Mouse (Mus musculus): ENCODE measurements around the gene Helb. TPM values are rescaled to one million over a fixed set of nuclear protein-coding genes. Genes with fewer than 3 reads are reported as not detected.

Helb gene
- polyA plus RNA-seq (2012; rRNA removed) = 6.6 and 9.0 TPM in 2 replicates
- 5.9 and 6.0 TPM in 2 replicates for polyA plus RNA-seq (2014; fragmentation: Nextera tagmentation; extraction: Ambion mirVana)

- Histone ChIP-seq H3K4me3 (ENCODE audit: insufficient read depth in 1 of 2, low read depth in 2 of 2, low read length in 2 of 2) (peak within 1 kb of the TSS; percentile 81 to 96), H3K4me1 (replicated peaks; ENCODE audit: control insufficient read depth in 2 of 2, insufficient read depth in 2 of 2, low read length in 1 of 2) (peaks cover 0 to 7% of the 10 kb centered on the region in 2 experiments; a peak in 1 of 4 replicates), H3K36me3 (replicated peaks; ENCODE audit: control insufficient read depth, insufficient read depth, low read depth) (peaks cover 11% of the 10 kb centered on the region), H3K9ac (replicated peaks) (peak within 1 kb of the TSS; percentile 90), H3K27me3 (ENCODE audit: control insufficient read depth, insufficient read depth, low read length) (no peaks in the 10 kb centered on the region), H3K9me3 (ENCODE audit: control insufficient read depth, low read length) (no peaks in the 10 kb centered on the region), H3K27ac (peak within 1 kb of the TSS; percentile 86), H3K4me2 (ENCODE audit: low read depth) (peak within 1 kb of the TSS; percentile 88)
- ATAC-seq (ENCODE audit: insufficient read depth) = peak; percentile 98
- TF ChIP-seq CTCF (IDR thresholded peaks at IDR 0.05; ENCODE audit: low read depth) = no peak
- DNase-seq (ENCODE audit: low read depth in 3 of 3, low spot score in 3 of 3) = peak; percentile 95 to 97 (median 96)
- WGBS (ENCODE audit: insufficient replicate concordance) = under 1% methylated on average over 55 of the region's 55 CpGs
Observed at GRCm38 (mm10) chr10:120112507-120113396, at the start of gene Helb. Gene Helb (minus strand): TSS chr10:120112987.

GRCm38 (mm10) chr10:120160533-120160932 lies 47.7 kb upstream of the Helb start:
- no peak for ATAC-seq (ENCODE audit: insufficient read depth)
- Histone ChIP-seq H3K4me1 (replicated peaks; ENCODE audit: control insufficient read depth in 2 of 2, insufficient read depth in 2 of 2, low read length in 1 of 2) (0 out of 4 replicates have a peak, but pooled peaks cover 0 to 1% of the 10 kb centered on the region in 2 experiments), H3K27me3 (ENCODE audit: control insufficient read depth, insufficient read depth, low read length) (no peaks in the 10 kb centered on the region), H3K36me3 (replicated peaks; ENCODE audit: control insufficient read depth, insufficient read depth, low read depth) (no peaks in the 10 kb centered on the region), H3K27ac (no peak overlapping the region), H3K4me2 (ENCODE audit: low read depth) (no peak overlapping the region), H3K4me3 (ENCODE audit: insufficient read depth in 1 of 2, low read depth in 2 of 2, low read length in 2 of 2) (no peak overlapping the region), H3K9ac (replicated peaks) (no peak overlapping the region), H3K9me3 (ENCODE audit: control insufficient read depth, low read length) (no peaks in the 10 kb centered on the region)
- no peak for TF ChIP-seq CTCF (IDR thresholded peaks at IDR 0.05; ENCODE audit: low read depth)
- no peak for DNase-seq (ENCODE audit: low read depth in 3 of 3, low spot score in 3 of 3)
- 71% methylated on average over 9 of the region's 9 CpGs for WGBS (ENCODE audit: insufficient replicate concordance)

GRCm38 (mm10) chr10:120153911-120154310 lies 41.1 kb upstream of the Helb start:
- H3K4me2 ChIP-seq (ENCODE audit: low read depth) = no peak overlapping the region
- no peaks in the 10 kb centered on the region for H3K36me3 ChIP-seq (replicated peaks; ENCODE audit: control insufficient read depth, insufficient read depth, low read depth)
- ATAC-seq (ENCODE audit: insufficient read depth) = no peak
- no peaks in the 10 kb centered on the region for H3K9me3 ChIP-seq (ENCODE audit: control insufficient read depth, low read length)
- H3K27me3 ChIP-seq (ENCODE audit: control insufficient read depth, insufficient read depth, low read length) = no peaks in the 10 kb centered on the region
- no peak for DNase-seq (ENCODE audit: low read depth in 3 of 3, low spot score in 3 of 3)
- no peak overlapping the region for H3K4me3 ChIP-seq (ENCODE audit: insufficient read depth in 1 of 2, low read depth in 2 of 2, low read length in 2 of 2)
- 55% methylated on average over 2 of the region's 2 CpGs for WGBS (ENCODE audit: insufficient replicate concordance)
- TF ChIP-seq EP300 (IDR thresholded peaks at IDR 0.05; ENCODE audit: low read depth) = no peak
- TF ChIP-seq CTCF (IDR thresholded peaks at IDR 0.05; ENCODE audit: low read depth) = no peak
- H3K9ac ChIP-seq (replicated peaks) = no peak overlapping the region
- no peak overlapping the region for H3K27ac ChIP-seq
- no peaks in the 10 kb centered on the region for H3K4me1 ChIP-seq (replicated peaks; ENCODE audit: control insufficient read depth in 2 of 2, insufficient read depth in 2 of 2, low read length in 1 of 2)

- WGBS (ENCODE audit: insufficient replicate concordance) = 76% methylated on average over 7 of the region's 7 CpGs
Observed at GRCm38 (mm10) chr10:120151672-120152071, 38.9 kb upstream of the Helb start.

GRCm38 (mm10) chr10:120140916-120141516 lies 28.2 kb upstream of the Helb start:
- Histone ChIP-seq H3K36me3 (replicated peaks; ENCODE audit: control insufficient read depth, insufficient read depth, low read depth) (no peaks in the 10 kb centered on the region), H3K4me1 (replicated peaks; ENCODE audit: control insufficient read depth in 2 of 2, insufficient read depth in 2 of 2, low read length in 1 of 2) (0 out of 4 replicates have a peak, but pooled peaks cover 0 to 1% of the 10 kb centered on the region in 2 experiments), H3K27ac (no peak overlapping the region), H3K9me3 (ENCODE audit: control insufficient read depth, low read length) (no peaks in the 10 kb centered on the region), H3K9ac (replicated peaks) (no peak overlapping the region), H3K27me3 (ENCODE audit: control insufficient read depth, insufficient read depth, low read length) (no peaks in the 10 kb centered on the region), H3K4me3 (ENCODE audit: insufficient read depth in 1 of 2, low read depth in 2 of 2, low read length in 2 of 2) (no peak overlapping the region), H3K4me2 (ENCODE audit: low read depth) (no peak overlapping the region)
- no peak for TF ChIP-seq EP300 (IDR thresholded peaks at IDR 0.05; ENCODE audit: low read depth)
- TF ChIP-seq CTCF (IDR thresholded peaks at IDR 0.05; ENCODE audit: low read depth) = no peak
- ATAC-seq (ENCODE audit: insufficient read depth) (no peak), DNase-seq (ENCODE audit: low read depth in 3 of 3, low spot score in 3 of 3) (no peak)
- WGBS (ENCODE audit: insufficient replicate concordance) = 28% methylated on average over 10 of the region's 10 CpGs

More at GRCm38 (mm10) chr10:120151672-120152071, 38.9 kb upstream of the Helb start:
- Histone ChIP-seq H3K4me3 (ENCODE audit: insufficient read depth in 1 of 2, low read depth in 2 of 2, low read length in 2 of 2) (no peak overlapping the region), H3K36me3 (replicated peaks; ENCODE audit: control insufficient read depth, insufficient read depth, low read depth) (no peaks in the 10 kb centered on the region), H3K27ac (no peak overlapping the region), H3K4me2 (ENCODE audit: low read depth) (no peak overlapping the region), H3K4me1 (replicated peaks; ENCODE audit: control insufficient read depth in 2 of 2, insufficient read depth in 2 of 2, low read length in 1 of 2) (no peaks in the 10 kb centered on the region), H3K9me3 (ENCODE audit: control insufficient read depth, low read length) (no peaks in the 10 kb centered on the region), H3K9ac (replicated peaks) (no peak overlapping the region), H3K27me3 (ENCODE audit: control insufficient read depth, insufficient read depth, low read length) (no peaks in the 10 kb centered on the region)
- no peak for DNase-seq (ENCODE audit: low read depth in 3 of 3, low spot score in 3 of 3)
- TF ChIP-seq EP300 (IDR thresholded peaks at IDR 0.05; ENCODE audit: low read depth) (no peak), CTCF (IDR thresholded peaks at IDR 0.05; ENCODE audit: low read depth) (no peak)
- ATAC-seq (ENCODE audit: insufficient read depth) = no peak
